9 mouse cellular contexts compared by ENCODE assay signal in the genomic region with DNA sequence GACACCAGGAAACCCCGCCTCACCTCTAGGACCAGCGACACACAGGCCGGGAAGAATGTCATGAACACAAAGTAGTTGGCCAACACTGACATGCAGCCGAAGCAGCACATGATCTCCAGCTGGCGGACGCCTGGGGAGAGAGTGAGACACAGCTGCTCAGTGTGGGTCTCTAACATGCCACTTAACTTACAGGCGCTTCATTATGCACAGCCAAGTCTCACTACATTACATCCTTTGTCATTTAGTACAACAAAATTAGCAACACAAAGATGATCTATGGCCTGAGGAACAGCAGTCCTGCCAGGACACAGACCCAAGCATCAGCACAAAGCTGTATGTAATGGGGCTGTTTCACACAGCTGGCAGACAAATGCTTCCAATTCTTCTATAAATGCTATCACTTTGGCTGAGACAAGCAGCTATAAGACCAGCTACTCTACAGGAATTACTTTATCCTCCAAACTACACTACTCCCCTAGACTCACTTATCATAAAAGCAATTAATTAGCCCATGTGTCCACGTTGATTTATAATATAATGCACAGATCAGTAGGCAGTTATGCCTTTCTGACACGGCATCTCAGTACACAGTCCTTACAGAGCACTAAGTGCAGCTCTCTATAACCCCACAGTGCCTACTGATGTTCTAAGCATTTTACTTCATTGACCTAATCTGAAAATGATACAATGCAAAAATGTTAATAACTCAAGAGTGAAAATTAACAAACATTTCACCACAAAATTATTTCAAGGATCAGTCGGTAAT. TPM values are rescaled to one million over a fixed set of nuclear protein-coding genes. Genes with fewer than 3 reads are reported as not detected.
DNase-seq lines count a peak whose midpoint lies in the region; ATAC-seq and TF ChIP-seq lines count a peak whose summit lies in the region.
"Had no signal": no experiment of that assay in that cellular context is flagged by ENCODE, and none has a peak within 500 bp of the region (broad histone marks: within the 10 kb centered on the region; RNA-seq: fewer than 3 reads in every experiment).

No protein-coding gene starts in this region.

- H3K27ac ChIP-seq in lung, postnatal 0 days (ENCODE audit: low read length), result no peak overlapping the region
- H3K27ac ChIP-seq in neural tube, embryonic 13.5 days (replicated peaks), result no peak overlapping the region; the same call in 1 of the 2 replicates
- H3K27ac ChIP-seq in thymus, adult 2 months (ENCODE audit: control insufficient read depth, insufficient read depth, low read length), result no peak overlapping the region

- peaks cover 53% of the 10 kb centered on the region for H3K36me3 ChIP-seq in lung, postnatal 0 days (ENCODE audit: insufficient read depth, low read length)
- peaks cover 95% of the 10 kb centered on the region for H3K36me3 ChIP-seq in neural tube, embryonic 13.5 days
- H3K36me3 ChIP-seq in thymus, adult 2 months (ENCODE audit: control insufficient read depth, insufficient read depth, low read length), result peaks cover 96% of the 10 kb centered on the region

- no peak for DNase-seq in frontal cortex, postnatal 14 days (ENCODE audit: low spot score in 2 of 2)
- DNase-seq in lung, postnatal 0 days (ENCODE audit: low spot score), result peak; percentile 76
- no peak for DNase-seq in lung, postnatal 25 days (ENCODE audit: low spot score)
- DNase-seq in heart, postnatal 14 days, result peak; percentile 29 to 42
- DNase-seq in thymus, adult 2 months, result no peak
- DNase-seq in embryo, embryonic 9.5 days (ENCODE audit: extremely low spot score), result no peak
- DNase-seq: cerebellum, adult 18-20 months had no signal

- H3K4me3 ChIP-seq in lung, postnatal 0 days (ENCODE audit: low read depth, low read length), result no peak overlapping the region
- no peak overlapping the region for H3K4me3 ChIP-seq in neural tube, embryonic 13.5 days
- H3K4me3 ChIP-seq in thymus, adult 2 months (ENCODE audit: control insufficient read depth, insufficient read depth, low read length), result no peak overlapping the region

- 57% methylated on average over 10 of the region's 10 CpGs for WGBS in lung, postnatal 0 days
- 49% methylated on average over 10 of the region's 10 CpGs for WGBS in neural tube, embryonic 13.5 days
- WGBS in thymus, adult 2 months, result 95% methylated on average over 10 of the region's 10 CpGs

- TF ChIP-seq POLR2A in thymus, adult 2 months (IDR thresholded peaks at IDR 0.05; ENCODE audit: control insufficient read depth, extremely low read depth, insufficient read depth, low read length, poor library complexity), result no peak

- H3K9ac ChIP-seq in lung, postnatal 0 days (replicated peaks; ENCODE audit: low read depth), result no peak overlapping the region
- H3K9ac ChIP-seq in neural tube, embryonic 13.5 days, result no peak overlapping the region

- intact Hi-C loops in heart, postnatal 14 days (cut with DNase I), result no loop called here

- H3K27me3 ChIP-seq in lung, postnatal 0 days (replicated peaks; ENCODE audit: insufficient read depth, low read length), result no peaks in the 10 kb centered on the region
- no peaks in the 10 kb centered on the region for H3K27me3 ChIP-seq in neural tube, embryonic 13.5 days
- H3K27me3 ChIP-seq in thymus, adult 2 months (ENCODE audit: control insufficient read depth, insufficient read depth, low read length), result no peaks in the 10 kb centered on the region

- H3K9me3 ChIP-seq in lung, postnatal 0 days (ENCODE audit: low read length), result no peaks in the 10 kb centered on the region
- no peaks in the 10 kb centered on the region for H3K9me3 ChIP-seq in neural tube, embryonic 13.5 days

- no peak overlapping the region for H3K4me2 ChIP-seq in lung, postnatal 0 days (replicated peaks; ENCODE audit: low read depth, low read length)
- H3K4me2 ChIP-seq in neural tube, embryonic 13.5 days, result no peak overlapping the region

- no peak for TF ChIP-seq CTCF in lung, postnatal 0 days (IDR thresholded peaks at IDR 0.05)
- TF ChIP-seq CTCF in thymus, adult 2 months (IDR thresholded peaks at IDR 0.05; ENCODE audit: borderline replicate concordance, control insufficient read depth, extremely low read depth, insufficient read depth, low read length, poor library complexity), result no peak

- ATAC-seq in frontal cortex, adult (ENCODE audit: low TSS enrichment), result peak; percentile 66
- ATAC-seq in lung, postnatal 0 days, result peak; percentile 94
- peak; percentile 58; the same call in 1 of the 2 replicates for ATAC-seq in neural tube, embryonic 13.5 days (ENCODE audit: low read depth)

- no peak for TF ChIP-seq EP300 in lung, postnatal 0 days (IDR thresholded peaks at IDR 0.05)

- no peaks in the 10 kb centered on the region for H3K4me1 ChIP-seq in lung, postnatal 0 days (ENCODE audit: insufficient read depth, low read depth, low read length)
- H3K4me1 ChIP-seq in neural tube, embryonic 13.5 days (replicated peaks), result peaks cover 11% of the 10 kb centered on the region
- H3K4me1 ChIP-seq in thymus, adult 2 months (replicated peaks; ENCODE audit: control insufficient read depth, insufficient read depth, low read length), result no peaks in the 10 kb centered on the region

RNA-seq across cellular contexts. Expression of gene Hmgcr, which starts 10.5 kb away (rescaled TPM):
- polyA plus RNA-seq in lung, postnatal 0 days (2015; fragmentation: Nextera tagmentation; extraction: Ambion mirVana), result 32.6 and 37.0 TPM in 2 replicates
- total RNA-seq in heart, postnatal 14 days (2021), result 10 to 100 TPM; 16.3 TPM
- polyA plus RNA-seq in neural tube, embryonic 13.5 days (2015; fragmentation: Nextera tagmentation; extraction: Ambion mirVana), result 129 and 134 TPM in 2 replicates
- polyA plus RNA-seq in thymus, adult 2 months (2012; rRNA removed), result 24.5 and 29.4 TPM in 2 replicates

Comparison
In these comparisons a context has a peak if more than half of its experiments do, and no peak if none do; other contexts are left out.
1. DNase-seq: peak in lung, postnatal 0 days (single experiment) and heart, postnatal 14 days (2 of 2); none in frontal cortex, postnatal 14 days (0 of 2), lung, postnatal 25 days (single experiment), thymus, adult 2 months (single experiment) and embryo, embryonic 9.5 days (single experiment).
2. Peak in every context shown above with its lines, with median percentiles within 50 percentile points of each other: ATAC-seq.